Mouse (Mus musculus): ENCODE data around the gene Psma3. TPM values are rescaled to one million over a fixed set of nuclear protein-coding genes. Genes with fewer than 3 reads are reported as not detected.
"Not testable (repeated sequence)": the region's sequence is repeated elsewhere in the genome, so short reads cannot be mapped to it uniquely, and the experiment has no call there.

The Psma3 gene
- polyA plus RNA-seq, 1 experiment, result 30.0 TPM

GRCm38 (mm10) chr12:71016211-71016502, 41.7 kb downstream of the Psma3 start:
- Histone ChIP-seq H3K4me3 (replicated peaks; ENCODE audit: extremely low read depth, low read depth, low read length) (peak overlapping the region; percentile 81), H3K4me1 (ENCODE audit: control insufficient read depth, insufficient read depth, low read length) (peaks cover 13% of the 10 kb centered on the region)
- DNase-seq, result no peak
- TF ChIP-seq POLR2A (IDR thresholded peaks at IDR 0.05; ENCODE audit: borderline replicate concordance, extremely low read depth, low read depth, low read length), result no peak
- no peak for TF ChIP-seq CTCF (IDR thresholded peaks at IDR 0.05; ENCODE audit: insufficient read depth, low read length)
- WGBS, result 0% methylated on average over 33 of the region's 33 CpGs

DNA sequence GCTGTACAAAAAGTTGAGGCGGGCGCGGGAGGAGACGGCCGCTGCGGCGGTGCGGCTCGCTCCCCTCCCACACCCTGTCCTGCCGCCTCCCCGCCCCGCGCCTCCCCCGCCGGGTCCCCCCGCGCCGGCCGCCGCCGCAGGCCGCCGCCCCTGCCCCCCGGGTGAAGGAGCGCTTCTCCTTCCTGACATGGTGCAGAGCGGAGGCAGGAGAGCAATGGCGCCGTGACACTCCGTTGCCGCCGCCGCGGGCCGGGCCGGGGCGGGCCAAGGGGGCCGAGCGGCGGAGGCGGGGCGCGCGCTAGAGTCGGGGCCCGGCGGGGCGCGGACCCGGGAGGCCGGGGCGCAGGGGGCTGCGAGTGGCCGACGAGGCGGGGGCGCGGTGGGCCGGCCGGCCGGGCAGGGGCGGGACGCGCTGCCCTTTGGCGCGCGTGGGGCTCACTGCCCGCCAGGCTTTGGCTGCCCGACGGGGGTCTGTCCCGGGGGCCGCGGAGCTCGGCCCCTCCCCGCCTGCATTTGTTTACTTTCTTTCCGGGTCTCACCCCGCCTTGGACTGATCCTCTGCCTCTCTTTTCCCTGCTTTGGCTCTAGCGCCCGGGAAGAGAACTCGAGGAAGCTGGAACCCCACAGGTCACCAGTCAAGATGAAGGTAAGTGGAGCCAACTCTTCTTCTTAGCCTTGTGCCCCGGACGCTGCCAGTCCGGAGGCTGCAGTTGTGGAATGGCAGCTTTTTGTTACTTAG, 42.3 kb downstream of the Psma3 start:
- peak; percentile 59 for DNase-seq
- H3K4me1 ChIP-seq (ENCODE audit: control insufficient read depth, insufficient read depth, low read length), result peaks cover 13% of the 10 kb centered on the region
- WGBS, result 1% methylated on average over 61 of the region's 82 CpGs
- TF ChIP-seq POLR2A (IDR thresholded peaks at IDR 0.05; ENCODE audit: borderline replicate concordance, extremely low read depth, low read depth, low read length), result peak; percentile 49; the same call in 1 of the 2 replicates
- no peak for TF ChIP-seq CTCF (IDR thresholded peaks at IDR 0.05; ENCODE audit: insufficient read depth, low read length)
- H3K4me3 ChIP-seq (replicated peaks; ENCODE audit: extremely low read depth, low read depth, low read length), result peak overlapping the region; percentile 81

- WGBS, result 4% methylated on average over 5 of the region's 5 CpGs
- TF ChIP-seq POLR2A (IDR thresholded peaks at IDR 0.05; ENCODE audit: borderline replicate concordance, extremely low read depth, low read depth, low read length) (no peak), CTCF (IDR thresholded peaks at IDR 0.05; ENCODE audit: insufficient read depth, low read length) (no peak)
- DNase-seq, result no peak
- peak overlapping the region; percentile 81 for H3K4me3 ChIP-seq (replicated peaks; ENCODE audit: extremely low read depth, low read depth, low read length)
- H3K4me1 ChIP-seq (ENCODE audit: control insufficient read depth, insufficient read depth, low read length), result peaks cover 9% of the 10 kb centered on the region
Observed at GRCm38 (mm10) chr12:71017242-71017571, 42.8 kb downstream of the Psma3 start.

GRCm38 (mm10) chr12:71017827-71018226, 43.4 kb downstream of the Psma3 start:
- Histone ChIP-seq H3K4me1 (ENCODE audit: control insufficient read depth, insufficient read depth, low read length) (peaks cover 8% of the 10 kb centered on the region), H3K4me3 (replicated peaks; ENCODE audit: extremely low read depth, low read depth, low read length) (no peak overlapping the region)
- no peak for DNase-seq
- TF ChIP-seq POLR2A (IDR thresholded peaks at IDR 0.05; ENCODE audit: borderline replicate concordance, extremely low read depth, low read depth, low read length), result no peak
- WGBS, result 56% methylated on average over 10 of the region's 10 CpGs

GRCm38 (mm10) chr12:71019211-71019610, 44.8 kb downstream of the Psma3 start:
- 92% methylated on average over 8 of the region's 8 CpGs for WGBS
- DNase-seq, result no peak
- H3K4me3 ChIP-seq (replicated peaks; ENCODE audit: extremely low read depth, low read depth, low read length), result no peak overlapping the region
- no peak for TF ChIP-seq CTCF (IDR thresholded peaks at IDR 0.05; ENCODE audit: insufficient read depth, low read length)
- TF ChIP-seq POLR2A (IDR thresholded peaks at IDR 0.05; ENCODE audit: borderline replicate concordance, extremely low read depth, low read depth, low read length), result no peak
- peaks cover 3% of the 10 kb centered on the region for H3K4me1 ChIP-seq (ENCODE audit: control insufficient read depth, insufficient read depth, low read length)

DNA sequence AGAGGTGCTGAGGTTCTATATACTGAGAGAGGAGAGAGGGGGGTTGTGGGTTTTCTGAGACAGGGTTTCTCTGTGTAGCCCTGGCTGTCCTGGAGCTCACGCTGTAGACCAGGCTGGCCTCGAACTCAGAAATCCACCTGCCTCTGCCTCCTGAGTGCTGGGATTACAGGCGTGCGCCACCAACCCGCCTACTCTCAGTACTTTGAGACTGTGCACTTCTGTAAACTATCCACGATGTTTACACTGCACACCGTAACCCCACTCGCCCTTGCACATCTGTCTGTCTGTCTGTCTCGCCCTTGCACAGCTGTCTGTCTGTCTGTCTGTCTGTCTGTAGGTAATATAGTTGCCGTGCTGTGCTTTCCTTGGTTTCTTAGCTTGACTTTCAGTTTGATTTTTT, 50.0 kb downstream of the Psma3 start:
- peaks cover 6% of the 10 kb centered on the region; the same call in 1 of the 2 replicates for H3K4me1 ChIP-seq (ENCODE audit: control insufficient read depth, insufficient read depth, low read length)
- TF ChIP-seq POLR2A (IDR thresholded peaks at IDR 0.05; ENCODE audit: borderline replicate concordance, extremely low read depth, low read depth, low read length) (no peak), CTCF (IDR thresholded peaks at IDR 0.05; ENCODE audit: insufficient read depth, low read length) (no peak)
- 96% methylated on average over 10 of the region's 10 CpGs for WGBS
- no peak for DNase-seq
- no peak overlapping the region for H3K4me3 ChIP-seq (replicated peaks; ENCODE audit: extremely low read depth, low read depth, low read length)

DNA sequence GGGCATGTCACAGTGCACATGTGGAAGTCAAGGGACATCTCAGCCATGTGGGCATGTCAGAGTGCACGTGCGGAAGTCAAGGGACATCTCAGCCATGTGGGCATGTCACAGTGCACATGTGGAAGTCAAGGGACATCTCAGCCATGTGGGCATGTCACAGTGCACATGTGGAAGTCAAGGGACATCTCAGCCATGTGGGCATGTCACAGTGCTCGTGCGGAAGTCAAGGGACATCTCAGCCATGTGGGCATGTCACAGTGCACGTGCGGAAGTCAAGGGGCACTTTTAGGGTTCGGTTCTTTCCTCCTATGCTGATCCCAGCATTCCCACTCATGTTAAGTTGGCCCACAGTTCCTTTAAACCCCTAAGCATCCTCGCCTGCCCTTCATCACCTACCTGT, 53.8 kb downstream of the Psma3 start:
- not testable (repeated sequence) for H3K4me1 ChIP-seq (ENCODE audit: control insufficient read depth, insufficient read depth, low read length); DNase-seq; H3K4me3 ChIP-seq (replicated peaks; ENCODE audit: extremely low read depth, low read depth, low read length)
- 92% methylated on average over 8 of the region's 8 CpGs for WGBS

DNA sequence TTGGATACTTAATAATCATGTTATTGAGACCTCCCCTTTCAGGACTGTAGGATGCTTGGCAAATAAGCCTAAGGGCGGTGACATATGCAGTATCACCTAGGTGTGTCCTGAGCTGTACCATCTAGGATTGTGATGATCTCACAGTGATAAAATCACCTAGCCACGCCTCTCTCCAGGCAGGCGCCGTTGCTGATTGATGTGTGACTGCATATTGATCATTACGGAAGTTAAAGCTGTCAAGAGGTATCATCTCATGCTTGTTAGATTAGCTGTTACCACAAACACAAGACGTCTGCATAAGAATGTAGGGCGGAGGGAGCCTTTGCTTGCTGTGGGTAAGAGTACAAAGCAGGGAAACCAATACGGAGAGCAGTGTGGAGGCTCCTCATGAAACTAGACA, 55.8 kb downstream of the Psma3 start:
- Histone ChIP-seq H3K4me1 (ENCODE audit: control insufficient read depth, insufficient read depth, low read length) (peaks cover 6% of the 10 kb centered on the region; the same call in 1 of the 2 replicates), H3K4me3 (replicated peaks; ENCODE audit: extremely low read depth, low read depth, low read length) (no peak overlapping the region)
- DNase-seq, result no peak
- WGBS, result 82% methylated on average over 8 of the region's 8 CpGs
- TF ChIP-seq POLR2A (IDR thresholded peaks at IDR 0.05; ENCODE audit: borderline replicate concordance, extremely low read depth, low read depth, low read length) (no peak), CTCF (IDR thresholded peaks at IDR 0.05; ENCODE audit: insufficient read depth, low read length) (no peak)

DNA sequence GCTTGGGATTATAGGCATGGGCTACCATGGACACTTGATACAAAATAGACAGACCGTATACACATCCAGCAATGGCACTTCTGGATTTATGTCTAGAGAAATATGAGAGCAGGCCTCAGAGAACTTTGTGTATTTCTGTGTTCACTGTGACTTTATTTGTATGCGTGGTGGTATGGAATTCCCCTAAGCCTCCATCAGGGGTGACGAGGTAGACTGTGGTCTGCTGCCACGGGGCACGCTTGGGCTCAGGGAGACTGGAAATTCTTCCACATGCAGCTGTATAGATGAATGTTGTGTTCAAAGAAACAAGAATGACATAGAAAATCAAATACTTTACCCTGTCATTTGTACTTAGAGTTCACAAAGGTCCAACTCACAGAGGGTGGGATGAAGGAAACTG, 56.3 kb downstream of the Psma3 start:
- Histone ChIP-seq H3K4me3 (replicated peaks; ENCODE audit: extremely low read depth, low read depth, low read length) (no peak overlapping the region), H3K4me1 (ENCODE audit: control insufficient read depth, insufficient read depth, low read length) (peaks cover 6% of the 10 kb centered on the region; the same call in 1 of the 2 replicates)
- WGBS, result 94% methylated on average over 5 of the region's 5 CpGs
- no peak for DNase-seq
- TF ChIP-seq CTCF (IDR thresholded peaks at IDR 0.05; ENCODE audit: insufficient read depth, low read length) (no peak), POLR2A (IDR thresholded peaks at IDR 0.05; ENCODE audit: borderline replicate concordance, extremely low read depth, low read depth, low read length) (no peak)

GRCm38 (mm10) chr12:71035826-71036225, 61.4 kb downstream of the Psma3 start:
- DNase-seq, result no peak
- TF ChIP-seq CTCF (IDR thresholded peaks at IDR 0.05; ENCODE audit: insufficient read depth, low read length) (no peak), POLR2A (IDR thresholded peaks at IDR 0.05; ENCODE audit: borderline replicate concordance, extremely low read depth, low read depth, low read length) (no peak)
- Histone ChIP-seq H3K4me3 (replicated peaks; ENCODE audit: extremely low read depth, low read depth, low read length) (no peak overlapping the region), H3K4me1 (ENCODE audit: control insufficient read depth, insufficient read depth, low read length) (peaks cover 10% of the 10 kb centered on the region)
- 97% methylated on average over 4 of the region's 4 CpGs for WGBS
